Mouse (Mus musculus) small intestine, adult 2 months (tissue): ENCODE measurements around the gene Gcm1.

Source experiments
- CTCF ChIP-seq: fragments of 200-500 bp; IDR thresholded peaks from 2 replicates; pipeline ENCODE4 v1.5.1; 2012; ENCODE audit warnings: low read depth, mild to moderate bottlenecking, control low read depth, inconsistent platforms, low read length, moderate library complexity, mixed read lengths; ENCODE audit not compliant: insufficient replicate concordance, insufficient read length; ENCODE audit errors: extremely low read depth
- POLR2A ChIP-seq: fragments of 200-500 bp; IDR thresholded peaks from 2 replicates; pipeline ENCODE4 v1.6.1; 2012; ENCODE audit warnings: low read depth, mild to moderate bottlenecking, control low read depth, inconsistent platforms, low read length, moderate library complexity

- TF ChIP-seq CTCF = peak; percentile 93
- no peak for TF ChIP-seq POLR2A
Measured at GRCm38 (mm10) chr9:78006209-78007001, 45.3 kb upstream of the Gcm1 start.
